Mouse (Mus musculus) brain, adult 2 months (tissue): Measurements from ENCODE around the gene Gm19402.

ENCODE experiments used
- DNase-seq: peaks from one replicate; pipeline ENCODE4 v3.0.0; 2011; ENCODE audit warnings: low read depth, low spot score

Gm19402 gene

GRCm38 (mm10) chr10:77666342-77666741, 24.2 kb downstream of the Gm19402 start:
- no peak for DNase-seq

- no peak for DNase-seq
These were observed 26.4 kb downstream of the Gm19402 start for GRCm38 (mm10) chr10:77663949-77664665.

- no peak for DNase-seq
These were observed 32.1 kb downstream of the Gm19402 start for GRCm38 (mm10) chr10:77658286-77658994.

- no peak for DNase-seq
These were observed 38.5 kb downstream of the Gm19402 start for GRCm38 (mm10) chr10:77652046-77652445.

- DNase-seq = no peak
These were observed 42.7 kb downstream of the Gm19402 start for GRCm38 (mm10) chr10:77647901-77648300.

- DNase-seq = no peak
These were observed 43.1 kb downstream of the Gm19402 start for GRCm38 (mm10) chr10:77647461-77647860.

- DNase-seq = no peak
These were observed 45.0 kb downstream of the Gm19402 start for GRCm38 (mm10) chr10:77645571-77645970.

GRCm38 (mm10) chr10:77643160-77643559, 47.4 kb downstream of the Gm19402 start:
- no peak for DNase-seq
